Mouse (Mus musculus) frontal cortex, postnatal 25 days (tissue): Measurements from ENCODE around the gene Hoxb5.

ENCODE experiments used
- DNase-seq, 2 experiments: peaks; one replicate each; pipeline ENCODE4 v3.0.0; 2022; ENCODE audit warnings: low spot score in 2 of 2

The Hoxb5 gene

DNA sequence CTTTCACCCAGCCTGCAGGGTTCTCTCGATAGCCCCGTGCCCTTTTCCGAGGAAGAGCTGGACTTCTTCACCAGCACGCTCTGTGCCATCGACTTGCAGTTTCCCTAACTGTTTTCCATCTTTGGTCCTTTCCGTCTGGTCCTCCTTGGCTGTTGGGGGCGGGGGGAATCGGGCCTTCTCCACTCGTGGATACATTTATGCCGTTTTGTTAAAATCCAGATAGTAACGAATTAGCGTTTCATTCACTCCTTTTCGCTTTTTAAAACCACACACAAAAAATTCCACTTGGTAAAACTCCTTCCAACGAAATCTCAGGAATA is 50.3 kb downstream of the Hoxb5 start:
- DNase-seq = no peak

DNA sequence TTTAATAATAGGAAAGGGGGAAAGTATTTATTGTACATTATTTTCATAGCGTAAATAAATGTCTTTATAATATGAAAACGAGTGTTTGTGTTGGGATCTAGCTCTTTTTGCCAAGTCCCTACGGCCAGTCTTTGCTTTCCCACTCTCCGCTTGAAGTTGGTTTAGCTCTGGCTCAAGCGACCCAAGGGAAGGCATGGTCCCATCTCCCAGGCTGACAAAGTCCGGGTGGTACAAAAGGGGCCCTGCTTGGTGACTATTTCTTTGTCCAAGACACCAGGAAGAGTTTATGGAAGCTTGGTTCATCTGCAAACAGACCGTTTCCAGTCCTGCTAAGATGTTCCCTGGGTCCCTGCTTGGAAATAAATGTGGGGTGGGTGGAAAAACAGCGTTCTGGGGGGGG is 50.8 kb downstream of the Hoxb5 start:
- no peak for DNase-seq

DNA sequence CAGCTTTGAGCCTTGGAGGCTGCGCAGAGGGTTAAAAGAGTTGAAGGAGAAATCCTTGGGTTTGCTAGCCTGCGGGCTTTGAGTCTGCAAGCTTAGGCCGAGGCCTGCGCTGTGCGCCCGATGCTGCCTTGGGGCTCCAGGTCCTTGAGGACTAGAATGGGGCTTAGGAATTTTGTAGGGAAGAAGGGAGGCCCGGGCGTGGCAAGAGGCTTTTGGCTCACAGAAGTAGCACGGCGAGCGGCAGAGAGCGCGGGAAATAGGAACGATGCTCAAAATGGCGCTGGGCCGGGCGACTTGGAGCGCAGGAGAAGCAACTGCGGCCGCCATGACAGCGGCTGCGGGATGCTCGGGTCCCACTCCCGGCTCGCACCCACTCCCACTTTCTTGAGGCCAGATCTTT is 51.2 kb downstream of the Hoxb5 start:
- DNase-seq = no peak

DNA sequence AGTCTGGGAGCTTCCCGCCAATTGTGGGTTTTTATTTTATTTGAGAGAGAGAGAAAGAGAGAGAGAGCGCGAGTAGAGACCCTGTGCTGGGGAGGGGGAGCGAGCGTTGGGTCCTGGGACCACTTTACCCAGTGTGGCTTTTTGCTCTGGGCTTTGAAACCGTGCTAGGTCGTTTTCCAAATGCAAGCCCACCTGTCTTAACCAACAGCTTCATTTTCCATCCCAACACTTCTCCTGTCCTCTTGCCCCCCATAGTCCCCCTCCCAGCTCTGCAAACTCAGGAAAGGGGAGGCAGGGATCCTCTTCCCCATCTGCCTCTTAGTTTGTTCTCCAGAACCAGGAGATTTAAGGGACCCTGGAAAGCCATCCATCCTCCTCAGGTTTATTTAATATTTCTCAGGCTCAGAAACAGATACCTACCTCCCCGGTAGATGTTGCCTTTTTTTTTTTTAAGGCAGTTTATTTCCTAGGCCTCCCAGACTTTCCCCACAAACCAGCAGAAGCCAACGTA is 51.7 kb downstream of the Hoxb5 start:
- no peak for DNase-seq
